Mouse (Mus musculus) kidney, embryonic 15.5 days (tissue): Measurements from ENCODE around the gene Ighmbp2. TPM values are rescaled to one million over a fixed set of nuclear protein-coding genes. Genes with fewer than 3 reads are reported as not detected.

Source experiments
- ATAC-seq: fragments of 200-750 bp; cut with Nextera tagmentation; replicated peaks from 2 replicates; pipeline ENCODE4 v1.8.0; 2017; ENCODE audit warnings: moderate TSS enrichment; ENCODE audit not compliant: low FRiP score
- H3K27ac ChIP-seq: fragments of 300-500 bp; sonication (generic); 2 replicates; pipeline ENCODE4 v1.5.1; 2015; ENCODE audit warnings: mild to moderate bottlenecking, inconsistent platforms
- H3K27me3 ChIP-seq: fragments of 300-500 bp; sonication (generic); 2 replicates; pipeline ENCODE4 v1.6.1; 2015; ENCODE audit warnings: inconsistent platforms
- H3K36me3 ChIP-seq: fragments of 300-500 bp; sonication (generic); 2 replicates; pipeline ENCODE4 v1.6.1; 2015; ENCODE audit warnings: inconsistent platforms
- H3K4me1 ChIP-seq: fragments of 300-500 bp; sonication (generic); 2 replicates; pipeline ENCODE4 v1.6.1; 2015; ENCODE audit warnings: inconsistent platforms
- H3K4me2 ChIP-seq: fragments of 300-500 bp; sonication (generic); 2 replicates; pipeline ENCODE4 v1.6.1; 2015; ENCODE audit warnings: moderate library complexity, mild to moderate bottlenecking, inconsistent platforms
- H3K4me3 ChIP-seq: fragments of 300-500 bp; sonication (generic); replicated peaks from 2 replicates; pipeline ENCODE4 v1.5.1; 2015; ENCODE audit warnings: mild to moderate bottlenecking, inconsistent platforms
- H3K9ac ChIP-seq: fragments of 300-500 bp; sonication (generic); 2 replicates; pipeline ENCODE4 v1.6.1; 2015; ENCODE audit warnings: mild to moderate bottlenecking, inconsistent platforms
- H3K9me3 ChIP-seq: fragments of 300-500 bp; sonication (generic); replicated peaks from 2 replicates; pipeline ENCODE4 v1.6.1; 2016; ENCODE audit warnings: inconsistent platforms
- WGBS: fragments of 180-500 bp; shearing (Covaris S2); methylation state at CpG from one replicate; pipeline ENCODE4 v1.1.7; 2015; ENCODE audit warnings: mixed read lengths; 5-methylcytosine and 5-hydroxymethylcytosine counted together
- polyA plus RNA-seq: library from polyadenylated mRNA; unstranded; fragments of >200 nt; fragmentation: Nextera tagmentation; extraction: Ambion mirVana; gene quantifications from 2 replicates; pipeline ENCODE4 v1.2.1, GENCODE M21; 2015

Ighmbp2 gene
- polyA plus RNA-seq, 1 experiment from 2014 or later, result 9.6 TPM

DNA sequence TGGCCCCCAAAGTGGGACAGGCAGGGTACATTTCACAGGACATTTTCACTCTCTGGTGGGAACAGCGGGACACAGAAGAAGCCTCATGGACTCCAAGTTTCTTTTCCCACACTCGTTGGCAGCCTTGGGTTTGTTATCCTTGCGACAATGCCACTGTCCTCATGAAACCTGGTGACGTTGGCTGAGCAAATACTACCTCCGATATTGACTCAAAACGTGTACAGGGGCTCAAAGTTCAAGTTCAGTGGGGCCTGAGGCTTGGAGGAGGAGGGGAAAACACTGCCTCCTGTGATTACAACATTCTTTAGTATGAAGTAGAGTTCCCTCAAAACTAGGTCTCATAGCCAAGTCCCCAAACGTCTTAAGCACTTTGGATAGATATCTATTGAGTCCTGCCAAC lies 37.3 kb upstream of the Ighmbp2 start:
- ATAC-seq, result no peak
- 0 out of 2 replicates have a peak, but pooled peaks cover 3% of the 10 kb centered on the region for H3K27me3 ChIP-seq
- H3K4me1 ChIP-seq, result peaks cover 36% of the 10 kb centered on the region
- 75% methylated on average over 7 of the region's 7 CpGs for WGBS
- H3K4me2 ChIP-seq, result no peak overlapping the region
- H3K4me3 ChIP-seq, result no peak overlapping the region
- no peaks in the 10 kb centered on the region; the same call in 1 of the 2 replicates for H3K9me3 ChIP-seq
- H3K36me3 ChIP-seq, result no peaks in the 10 kb centered on the region
- H3K9ac ChIP-seq, result no peak overlapping the region
- no peak overlapping the region for H3K27ac ChIP-seq

DNA sequence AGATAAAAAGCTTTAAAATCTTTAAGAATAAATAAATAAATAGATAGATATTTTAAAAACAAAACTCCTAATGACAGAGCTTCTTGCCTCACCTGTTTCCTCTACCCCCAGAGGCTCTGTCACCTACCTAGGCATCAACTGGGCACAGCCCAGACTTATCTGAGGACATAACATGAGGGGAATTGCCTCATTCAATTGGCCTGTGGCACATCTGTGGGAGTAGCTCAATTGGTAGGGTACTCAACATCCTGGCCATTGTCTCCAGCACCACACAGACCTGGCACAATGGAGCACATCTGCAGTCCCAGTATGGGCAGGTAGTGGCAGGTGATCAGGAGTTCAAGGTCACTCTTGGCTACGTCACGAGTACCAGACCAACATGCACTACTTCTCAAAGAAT lies 36.5 kb upstream of the Ighmbp2 start:
- Histone ChIP-seq H3K27ac (no peak overlapping the region), H3K4me3 (no peak overlapping the region), H3K4me1 (peaks cover 29% of the 10 kb centered on the region), H3K36me3 (no peaks in the 10 kb centered on the region), H3K9me3 (no peaks in the 10 kb centered on the region; the same call in 1 of the 2 replicates), H3K4me2 (no peak overlapping the region), H3K9ac (no peak overlapping the region), H3K27me3 (0 out of 2 replicates have a peak, but pooled peaks cover 3% of the 10 kb centered on the region)
- 71% methylated on average over 2 of the region's 2 CpGs for WGBS
- ATAC-seq, result no peak

DNA sequence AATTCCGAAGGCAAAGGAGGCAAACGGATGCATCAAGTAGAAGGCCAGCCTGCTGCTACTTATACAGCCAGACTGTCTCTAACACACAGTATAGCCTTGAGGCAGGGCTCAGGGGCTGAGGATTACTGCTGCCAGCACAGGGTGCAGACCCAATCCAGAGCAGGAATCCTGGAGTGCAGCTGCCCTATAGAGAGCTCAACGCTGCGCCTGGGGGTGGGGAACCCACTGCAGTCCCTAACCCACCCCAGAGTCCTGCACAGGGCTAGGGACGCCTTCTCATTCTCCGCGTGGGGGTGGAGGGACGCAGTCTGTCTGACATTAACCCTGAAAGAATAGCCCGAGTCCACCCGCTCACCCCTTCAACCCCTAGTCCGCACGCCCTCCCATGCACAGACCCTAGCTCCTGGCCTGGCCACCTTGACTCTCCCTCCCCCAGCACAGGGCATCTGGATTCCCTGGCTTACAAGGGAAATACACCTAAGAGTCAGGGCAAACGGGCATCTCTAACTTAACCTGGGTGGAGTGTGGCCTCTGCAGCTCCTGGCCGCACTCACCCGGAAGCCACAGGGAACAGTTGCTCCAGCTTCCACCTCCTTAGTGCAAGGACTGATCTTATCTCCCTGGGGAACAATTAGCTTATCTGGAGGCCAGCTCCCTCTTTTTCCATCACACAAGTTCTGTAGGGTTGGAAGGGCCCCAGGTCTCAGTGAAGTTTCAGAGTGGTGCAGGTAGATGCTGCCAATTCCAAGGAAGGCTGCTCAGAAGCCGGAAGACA lies 24.5 kb upstream of the Ighmbp2 start:
- WGBS, result 54% methylated on average over 16 of the region's 16 CpGs
- Histone ChIP-seq H3K4me2 (no peak overlapping the region), H3K9ac (no peak overlapping the region), H3K4me3 (no peak overlapping the region), H3K4me1 (peaks cover 6% of the 10 kb centered on the region; the same call in 1 of the 2 replicates), H3K9me3 (no peaks in the 10 kb centered on the region), H3K27me3 (no peaks in the 10 kb centered on the region), H3K27ac (no peak overlapping the region), H3K36me3 (no peaks in the 10 kb centered on the region)
- ATAC-seq, result no peak

DNA sequence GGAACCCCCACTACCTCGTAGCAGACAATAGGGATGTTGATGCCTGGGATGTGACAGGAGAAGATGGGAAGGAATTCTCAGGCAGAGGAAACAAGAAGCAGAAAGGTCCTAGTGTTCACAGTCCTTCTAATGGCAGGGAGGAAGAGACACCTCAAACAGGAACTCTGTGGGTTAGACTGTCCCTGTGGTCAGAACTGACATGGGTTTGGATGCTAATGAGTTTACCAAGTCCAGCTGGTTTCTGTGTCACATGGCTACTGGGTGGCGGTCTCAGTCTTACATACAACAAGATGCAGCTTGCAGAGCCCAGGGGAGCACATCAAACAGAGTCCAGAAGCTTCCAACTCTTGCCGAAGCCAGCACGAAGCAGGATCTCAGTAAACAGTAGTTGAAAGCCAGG lies 21.2 kb upstream of the Ighmbp2 start:
- Histone ChIP-seq H3K4me1 (peaks cover 6% of the 10 kb centered on the region; the same call in 1 of the 2 replicates), H3K36me3 (no peaks in the 10 kb centered on the region), H3K27ac (no peak overlapping the region), H3K9ac (no peak overlapping the region), H3K9me3 (no peaks in the 10 kb centered on the region), H3K4me3 (no peak overlapping the region), H3K4me2 (no peak overlapping the region), H3K27me3 (no peaks in the 10 kb centered on the region)
- ATAC-seq, result no peak
- 78% methylated on average over 4 of the region's 4 CpGs for WGBS

DNA sequence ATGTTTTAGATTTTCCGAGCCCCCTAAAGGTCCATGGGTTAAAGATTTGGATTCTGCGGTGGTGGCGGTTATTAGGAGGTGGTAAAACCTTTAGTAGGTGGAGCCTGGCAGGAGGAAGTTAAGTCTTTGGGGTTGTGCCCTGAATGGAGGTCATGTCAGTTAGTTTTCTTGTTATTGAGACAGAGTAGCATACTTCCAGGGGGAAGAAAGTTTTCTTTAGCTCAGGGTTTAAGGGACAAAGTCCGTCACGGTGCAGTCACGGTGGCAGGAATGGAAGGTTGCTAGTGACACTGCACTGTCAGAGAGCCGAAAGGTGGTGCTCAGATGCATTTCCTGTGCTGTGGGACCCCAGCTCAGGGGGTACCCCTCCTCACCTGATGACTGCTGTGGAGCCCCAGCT lies 15.0 kb upstream of the Ighmbp2 start:
- H3K9me3 ChIP-seq, result no peaks in the 10 kb centered on the region
- H3K36me3 ChIP-seq, result no peaks in the 10 kb centered on the region
- H3K4me2 ChIP-seq, result no peak overlapping the region
- H3K27ac ChIP-seq, result no peak overlapping the region
- no peak overlapping the region for H3K9ac ChIP-seq
- H3K27me3 ChIP-seq, result no peaks in the 10 kb centered on the region
- ATAC-seq, result no peak
- 85% methylated on average over 7 of the region's 7 CpGs for WGBS
- H3K4me1 ChIP-seq, result no peaks in the 10 kb centered on the region
- H3K4me3 ChIP-seq, result no peak overlapping the region

GRCm38 (mm10) chr19:3297034-3297433 lies 14.2 kb upstream of the Ighmbp2 start:
- no peaks in the 10 kb centered on the region for H3K9me3 ChIP-seq
- H3K36me3 ChIP-seq, result peaks cover 6% of the 10 kb centered on the region
- H3K4me3 ChIP-seq, result no peak overlapping the region
- no peak overlapping the region for H3K4me2 ChIP-seq
- no peak overlapping the region for H3K27ac ChIP-seq
- H3K4me1 ChIP-seq, result no peaks in the 10 kb centered on the region
- no peaks in the 10 kb centered on the region for H3K27me3 ChIP-seq
- no peak for ATAC-seq
- no peak overlapping the region for H3K9ac ChIP-seq

DNA sequence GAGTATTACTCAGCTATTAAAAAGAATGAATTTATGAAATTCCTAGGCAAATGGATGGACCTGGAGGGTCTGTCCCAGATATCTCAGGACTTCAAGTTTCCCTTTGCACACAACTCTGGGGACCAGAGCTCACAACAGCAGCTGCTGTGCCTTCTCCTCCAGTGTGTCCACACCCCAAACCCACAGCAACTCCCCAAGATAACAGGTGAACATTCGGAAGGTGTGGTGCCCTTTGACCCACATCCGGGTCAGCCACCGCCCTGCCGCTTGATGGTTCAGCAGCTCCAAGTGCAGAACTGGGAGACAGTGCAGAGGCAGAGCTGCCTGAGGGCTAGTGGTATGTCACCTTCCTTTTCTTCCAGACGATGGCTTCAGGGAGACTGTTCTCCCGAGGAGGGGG lies 12.4 kb upstream of the Ighmbp2 start:
- no peaks in the 10 kb centered on the region for H3K4me1 ChIP-seq
- no peaks in the 10 kb centered on the region for H3K27me3 ChIP-seq
- no peak overlapping the region for H3K4me3 ChIP-seq
- H3K9me3 ChIP-seq, result no peaks in the 10 kb centered on the region
- H3K9ac ChIP-seq, result no peak overlapping the region
- H3K4me2 ChIP-seq, result no peak overlapping the region
- ATAC-seq, result no peak
- H3K36me3 ChIP-seq, result peaks cover 22% of the 10 kb centered on the region
- H3K27ac ChIP-seq, result no peak overlapping the region
- whole genome bisulfite sequencing, result 80% methylated on average over 6 of the region's 6 CpGs

- Histone ChIP-seq H3K9ac (no peak overlapping the region), H3K36me3 (peaks cover 44% of the 10 kb centered on the region), H3K9me3 (no peaks in the 10 kb centered on the region), H3K4me3 (no peak overlapping the region), H3K4me1 (no peaks in the 10 kb centered on the region), H3K4me2 (no peak overlapping the region), H3K27me3 (no peaks in the 10 kb centered on the region), H3K27ac (no peak overlapping the region)
- WGBS, result 90% methylated on average over 1 of the region's 1 CpGs
- ATAC-seq, result no peak
Observed at GRCm38 (mm10) chr19:3292993-3293392, 10.2 kb upstream of the Ighmbp2 start.

DNA sequence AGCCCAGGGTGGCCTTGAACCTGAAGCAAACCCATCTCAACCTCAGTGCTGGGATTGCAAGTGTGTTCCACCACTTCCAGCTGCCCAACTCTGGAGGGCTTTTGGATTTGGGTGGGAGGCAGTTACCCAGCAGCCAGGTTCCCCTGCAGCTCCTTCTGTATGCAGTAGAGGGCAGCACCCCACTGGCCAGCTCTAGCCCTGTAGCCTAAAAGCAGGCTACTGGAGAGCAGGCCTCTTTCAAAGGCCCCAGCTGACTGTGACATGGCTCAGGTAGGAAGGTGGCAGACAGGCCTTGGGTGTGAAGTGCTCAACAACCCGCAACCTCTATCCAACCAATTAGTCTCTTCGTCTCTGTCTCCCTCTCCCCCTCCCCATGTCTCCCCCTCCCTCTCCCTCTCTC lies 9.2 kb upstream of the Ighmbp2 start:
- no peaks in the 10 kb centered on the region for H3K27me3 ChIP-seq
- WGBS, result 65% methylated on average over 2 of the region's 2 CpGs
- H3K36me3 ChIP-seq, result peaks cover 54% of the 10 kb centered on the region
- no peaks in the 10 kb centered on the region for H3K9me3 ChIP-seq
- peak; percentile 76; the same call in 1 of the 2 replicates for ATAC-seq
- H3K27ac ChIP-seq, result no peak overlapping the region
- H3K4me1 ChIP-seq, result no peaks in the 10 kb centered on the region
- H3K4me2 ChIP-seq, result no peak overlapping the region
- no peak overlapping the region for H3K4me3 ChIP-seq
- no peak overlapping the region for H3K9ac ChIP-seq

DNA sequence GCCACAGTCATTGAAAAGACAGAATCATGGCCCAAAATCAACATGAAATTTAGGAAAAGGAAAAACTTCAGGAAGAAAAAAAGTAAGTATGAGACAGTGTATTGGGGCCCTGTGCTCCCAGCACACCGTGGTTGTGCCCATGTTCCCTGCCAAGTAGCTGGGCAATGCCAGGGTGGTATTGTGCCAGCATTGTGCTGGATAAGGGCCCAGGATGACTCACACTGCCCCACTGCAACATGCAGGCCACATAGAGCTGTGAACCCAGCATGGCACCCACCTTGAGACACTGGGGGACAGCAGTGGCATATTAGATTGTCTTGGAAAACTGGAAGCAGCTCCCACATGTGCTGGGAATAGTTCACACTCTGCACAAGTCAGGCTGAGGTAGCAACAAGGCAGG lies 6.2 kb upstream of the Ighmbp2 start:
- H3K36me3 ChIP-seq, result peaks cover 80% of the 10 kb centered on the region

GRCm38 (mm10) chr19:3281886-3282285 lies 931 bp downstream of the Ighmbp2 start:
- H3K27me3 ChIP-seq, result no peaks in the 10 kb centered on the region
- peak overlapping the region; percentile 96 for H3K4me3 ChIP-seq
- H3K9me3 ChIP-seq, result no peaks in the 10 kb centered on the region
- no peak for ATAC-seq
- peak overlapping the region; percentile 80 for H3K4me2 ChIP-seq
- H3K36me3 ChIP-seq, result peaks cover 61% of the 10 kb centered on the region
- H3K27ac ChIP-seq, result no peak overlapping the region
- H3K4me1 ChIP-seq, result peaks cover 20% of the 10 kb centered on the region
- peak overlapping the region; percentile 85 for H3K9ac ChIP-seq
- 74% methylated on average over 4 of the region's 4 CpGs for WGBS

More for the DNA sequence above, 6.2 kb upstream of the Ighmbp2 start:
- Histone ChIP-seq H3K4me2 (no peak overlapping the region), H3K27me3 (no peaks in the 10 kb centered on the region), H3K9ac (no peak overlapping the region), H3K4me1 (no peaks in the 10 kb centered on the region), H3K27ac (no peak overlapping the region), H3K4me3 (no peak overlapping the region), H3K9me3 (no peaks in the 10 kb centered on the region)
- no peak for ATAC-seq
- 100% methylated on average over 1 of the region's 1 CpGs for WGBS

GRCm38 (mm10) chr19:3275744-3276365 lies 7.0 kb downstream of the Ighmbp2 start:
- no peaks in the 10 kb centered on the region for H3K4me1 ChIP-seq
- no peaks in the 10 kb centered on the region for H3K9me3 ChIP-seq
- no peak for ATAC-seq
- H3K27me3 ChIP-seq, result no peaks in the 10 kb centered on the region
- no peak overlapping the region for H3K4me2 ChIP-seq
- H3K4me3 ChIP-seq, result no peak overlapping the region
- H3K9ac ChIP-seq, result no peak overlapping the region
- peaks cover 92% of the 10 kb centered on the region for H3K36me3 ChIP-seq
- WGBS, result 91% methylated on average over 3 of the region's 3 CpGs
- H3K27ac ChIP-seq, result no peak overlapping the region
